Mouse (Mus musculus) mammary gland, adult 2 months (tissue): Measurements from ENCODE around the gene Sirt4. TPM values are rescaled to one million over a fixed set of nuclear protein-coding genes. Genes with fewer than 3 reads are reported as not detected.

Source experiments
- polyA plus RNA-seq: library from polyadenylated mRNA; depleted of rRNA; stranded (reverse); fragments of >200 nt; gene quantifications from 2 replicates; pipeline ENCODE4 v1.2.3, GENCODE M21; 2012; ENCODE audit warnings: low replicate concordance; rRNA removed

Sirt4 gene
- 38.5 and 50.2 TPM in 2 replicates for polyA plus RNA-seq

DNA sequence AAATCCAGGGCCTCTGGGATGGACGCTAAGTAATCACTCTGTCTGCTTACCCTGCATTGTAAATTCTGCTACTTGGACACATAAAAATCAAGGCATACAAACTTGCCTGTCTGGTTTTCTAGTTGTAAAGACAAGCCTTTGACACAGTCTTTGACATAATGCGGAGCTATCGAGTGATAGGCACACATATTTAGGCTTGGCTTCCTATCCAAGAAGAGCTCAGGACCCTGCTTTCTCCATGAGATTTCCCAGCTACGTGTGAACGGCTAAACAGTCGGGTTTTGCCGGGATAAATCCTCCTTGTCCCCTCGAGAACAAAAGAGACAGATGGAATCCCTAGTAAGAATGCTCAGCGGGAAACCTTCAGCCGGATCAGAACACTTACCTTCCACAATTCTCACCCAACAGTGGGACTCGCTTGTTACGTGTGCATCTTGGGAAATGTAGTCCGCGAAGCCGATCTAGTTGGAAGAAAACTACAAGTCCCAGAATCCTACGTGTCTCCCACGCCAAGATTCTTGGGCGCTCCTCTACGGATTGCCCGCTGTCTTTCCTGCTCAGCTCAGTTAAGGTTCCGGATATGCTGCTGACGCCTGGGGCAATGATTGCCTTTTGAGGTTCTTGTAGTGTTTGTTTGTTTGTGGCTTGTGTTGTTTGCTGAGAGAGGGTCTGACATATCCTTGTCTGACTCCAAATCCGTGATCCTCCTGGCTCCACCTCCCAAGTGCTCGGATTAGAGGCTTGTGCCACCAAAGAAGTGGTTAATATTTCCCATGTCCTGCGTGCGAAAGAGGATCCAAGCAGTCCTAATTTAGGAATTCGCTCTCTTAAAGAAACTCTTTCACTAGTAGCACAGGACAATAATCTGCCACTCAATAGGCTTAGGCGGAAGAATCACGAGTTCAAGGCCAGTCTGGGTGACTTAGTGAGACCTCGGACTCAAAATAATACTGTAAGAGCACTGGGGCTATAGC, at the start of gene Sirt4:
Gene Sirt4, minus strand, starts transcription at position 779 of the 974 bp plus-strand sequence.

DNA sequence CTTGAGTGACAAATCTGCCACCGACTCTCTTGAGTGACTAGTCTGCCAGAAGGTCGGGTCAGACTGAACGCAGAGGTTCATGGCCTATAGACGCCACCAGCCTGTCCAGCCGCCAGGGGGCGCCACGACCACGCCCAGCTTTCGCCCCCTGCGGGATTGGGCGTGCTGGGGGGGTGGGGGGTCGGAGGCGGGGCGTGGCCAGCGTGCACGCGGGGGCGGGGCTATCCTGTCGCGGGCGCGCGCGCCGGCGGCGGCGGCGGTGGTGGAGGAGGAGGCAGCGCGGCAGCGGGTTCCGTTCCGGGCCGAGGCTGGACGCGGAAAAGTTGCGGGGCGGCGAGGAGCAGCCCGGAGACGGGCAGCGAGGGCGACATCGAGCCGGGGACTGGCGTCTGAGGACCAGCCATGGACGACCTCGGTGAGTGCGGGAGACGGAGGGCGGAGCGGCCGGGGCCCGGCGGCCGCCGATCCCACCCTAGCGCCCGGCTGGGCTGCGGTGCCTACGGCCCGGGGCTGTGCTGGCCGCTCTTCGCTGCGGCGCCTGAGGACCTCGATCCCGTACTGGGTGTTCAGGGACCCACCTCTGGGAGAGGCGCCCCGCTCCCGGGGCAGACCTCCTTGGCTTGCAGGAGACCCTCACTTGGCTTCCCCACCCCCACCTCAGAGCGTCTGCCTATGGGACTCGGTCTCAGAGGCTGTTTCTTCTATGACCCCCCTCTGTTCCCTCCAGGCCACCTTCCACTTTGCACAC, 22.1 kb upstream of the Sirt4 start, which contains the start of gene Pxn:
Gene Pxn, plus strand, starts transcription at position 223 of the 748 bp plus-strand sequence.

DNA sequence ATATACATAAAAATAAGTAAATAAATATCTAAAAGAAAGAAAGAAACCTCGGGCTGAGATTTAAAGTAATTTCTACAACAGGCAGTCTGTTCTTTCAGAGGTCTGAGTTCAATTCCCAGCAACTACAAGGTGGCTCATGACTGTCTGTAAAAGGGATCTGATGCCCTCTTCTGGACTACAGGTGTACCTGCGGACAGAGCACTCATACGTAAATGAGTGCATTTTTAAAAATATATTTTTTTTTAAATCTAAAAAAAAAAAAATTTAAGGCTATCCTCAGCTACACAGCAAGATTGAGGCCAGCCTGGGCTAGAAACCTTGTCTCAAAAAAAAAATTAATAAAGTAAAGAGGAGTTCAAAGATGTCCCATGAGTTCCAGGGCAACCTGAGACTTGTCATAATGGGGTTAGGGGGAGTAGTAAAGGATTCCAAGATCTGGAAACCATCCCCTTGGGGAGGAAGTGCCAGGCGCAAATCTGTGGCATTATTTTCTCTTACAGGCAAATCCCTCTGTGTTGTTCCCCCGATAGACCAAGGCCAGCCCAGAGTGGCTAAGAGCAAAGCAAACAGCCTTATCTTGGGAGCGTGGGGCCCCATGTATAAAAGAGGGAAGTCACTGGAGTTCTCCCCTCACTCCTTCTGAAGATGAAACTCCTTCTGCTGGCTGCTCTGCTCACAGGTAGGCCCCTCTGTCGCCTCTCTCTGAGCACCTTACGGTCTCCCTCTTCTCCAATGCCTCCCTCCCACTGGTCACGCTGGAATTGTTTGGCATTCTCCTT, 18.7 kb downstream of the Sirt4 start, which contains the start of gene Pla2g1b:
Gene Pla2g1b, plus strand, starts transcription at position 621 of the 779 bp plus-strand sequence.

DNA sequence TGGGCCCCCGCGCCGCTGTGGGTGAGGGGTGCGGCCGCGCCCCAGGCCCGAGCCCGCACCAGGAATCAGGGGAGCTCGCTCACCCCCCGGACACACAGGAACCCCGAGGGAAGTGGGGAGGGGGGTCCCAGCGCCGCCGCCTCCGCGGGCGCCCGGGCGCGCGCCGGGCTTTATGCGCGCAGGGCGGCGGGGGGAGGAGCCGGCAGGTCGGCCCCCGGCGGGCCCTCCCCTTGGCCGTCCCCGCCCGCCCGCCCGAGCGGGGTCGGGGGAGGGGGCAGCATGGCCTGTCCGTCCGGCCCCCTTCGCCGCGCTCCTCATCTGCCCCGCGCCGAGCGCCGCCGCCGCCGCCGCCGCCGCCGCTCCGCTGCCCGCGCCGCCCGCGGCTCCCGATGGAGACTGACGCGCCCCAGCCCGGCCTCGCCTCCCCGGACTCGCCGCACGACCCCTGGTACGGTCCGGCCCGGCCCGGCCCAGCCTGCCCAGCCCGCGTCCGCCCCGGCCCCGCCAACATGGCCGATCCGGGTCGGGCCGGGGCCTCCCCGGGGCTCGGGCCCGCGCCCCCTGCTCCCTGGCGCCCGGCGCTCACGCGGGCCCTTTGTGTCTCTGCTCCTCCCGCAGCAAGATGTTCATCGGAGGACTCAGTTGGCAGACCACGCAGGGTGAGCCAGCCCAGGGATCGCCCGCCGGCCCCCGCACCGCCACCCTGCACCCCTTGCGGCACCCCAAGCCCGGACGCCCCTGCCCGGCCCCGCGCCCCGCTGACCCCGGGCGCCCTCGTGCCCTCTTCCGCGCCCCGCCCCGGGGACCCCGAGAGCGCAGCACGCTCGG, 55.0 kb downstream of the Sirt4 start, which contains the start of gene Msi1:
Gene Msi1, plus strand, starts transcription at position 241 of the 828 bp plus-strand sequence.

Other genes with a start within 250 kb of the Sirt4 start
- 91.7 and 132 TPM in 2 replicates for gene Pop5, start 248.9 kb downstream of the Sirt4 start, polyA plus RNA-seq
- gene Rnf10, start 211.8 kb downstream of the Sirt4 start, polyA plus RNA-seq = 133 and 176 TPM in 2 replicates
- gene Coq5, start 205.1 kb downstream of the Sirt4 start, polyA plus RNA-seq = 13.2 and 31.3 TPM in 2 replicates
- gene Dynll1, start 183.7 kb downstream of the Sirt4 start, polyA plus RNA-seq = 139 and 169 TPM in 2 replicates
- 24.4 and 53.3 TPM in 2 replicates for gene Srsf9, start 157.5 kb downstream of the Sirt4 start, polyA plus RNA-seq
- 9.3 and 17.8 TPM in 2 replicates for gene Gatc, start 143.5 kb downstream of the Sirt4 start, polyA plus RNA-seq
- gene Triap1, start 143.5 kb downstream of the Sirt4 start, polyA plus RNA-seq = 9.2 and 15.3 TPM in 2 replicates
- gene Cox6a1, start 135.7 kb downstream of the Sirt4 start, polyA plus RNA-seq = 2,839 and 6,625 TPM in 2 replicates
- 2.9 and 8.7 TPM in 2 replicates for gene Msi1, start 55.1 kb downstream of the Sirt4 start, polyA plus RNA-seq
- not detected in 2 replicates for gene Pla2g1b, start 18.5 kb downstream of the Sirt4 start, polyA plus RNA-seq
- gene Pxn, start 22.0 kb upstream of the Sirt4 start, polyA plus RNA-seq = 116 and 161 TPM in 2 replicates
- 2,101 and 2,134 TPM in 2 replicates for gene Rplp0, start 74.7 kb upstream of the Sirt4 start, polyA plus RNA-seq
- 36.1 and 55.7 TPM in 2 replicates for gene Gcn1l1, start 80.5 kb upstream of the Sirt4 start, polyA plus RNA-seq
- gene Rab35, start 147.2 kb upstream of the Sirt4 start, polyA plus RNA-seq = 65.0 and 82.4 TPM in 2 replicates
- 25.7 and 38.6 TPM in 2 replicates for gene Bicdl1, start 246.9 kb upstream of the Sirt4 start, polyA plus RNA-seq